Mouse (Mus musculus): ENCODE data around the gene Arhgef28. TPM values are rescaled to one million over a fixed set of nuclear protein-coding genes. Genes with fewer than 3 reads are reported as not detected.
A peak's percentile ranks its signal among the peaks of the same experiment; 100 is the strongest.

The Arhgef28 gene
- polyA plus RNA-seq, 1 experiment from 2014 or later, result 9.4 TPM

- WGBS, result 58% methylated on average over 2 of the region's 2 CpGs
- Histone ChIP-seq H3K9ac (ENCODE audit: low read depth, low read length) (no peak overlapping the region), H3K4me3 (ENCODE audit: low read depth, low read length) (no peak overlapping the region), H3K36me3 (ENCODE audit: control insufficient read depth, insufficient read depth, low read length) (no peaks in the 10 kb centered on the region), H3K9me3 (ENCODE audit: control insufficient read depth, low read length) (no peaks in the 10 kb centered on the region), H3K4me1 (ENCODE audit: control insufficient read depth, insufficient read depth, low read length) (peaks cover 14% of the 10 kb centered on the region), H3K4me2 (ENCODE audit: low read depth, low read length) (no peak overlapping the region), H3K27me3 (replicated peaks; ENCODE audit: control insufficient read depth, insufficient read depth, low read length) (no peaks in the 10 kb centered on the region), H3K27ac (replicated peaks; ENCODE audit: low read depth, low read length) (no peak overlapping the region)
- no peak for DNase-seq (ENCODE audit: low spot score)
- no peak for ATAC-seq (ENCODE audit: low read depth)
Observed at GRCm38 (mm10) chr13:97898590-97898989, 307.6 kb downstream of the Arhgef28 start.

GRCm38 (mm10) chr13:97893031-97893825 is 313.0 kb downstream of the Arhgef28 start:
- no peaks in the 10 kb centered on the region for H3K9me3 ChIP-seq (ENCODE audit: control insufficient read depth, low read length)
- no peaks in the 10 kb centered on the region for H3K27me3 ChIP-seq (replicated peaks; ENCODE audit: control insufficient read depth, insufficient read depth, low read length)
- WGBS, result 42% methylated on average over 10 of the region's 10 CpGs
- no peak overlapping the region for H3K4me2 ChIP-seq (ENCODE audit: low read depth, low read length)
- no peak overlapping the region for H3K4me3 ChIP-seq (ENCODE audit: low read depth, low read length)
- DNase-seq (ENCODE audit: low spot score), result no peak
- H3K27ac ChIP-seq (replicated peaks; ENCODE audit: low read depth, low read length), result no peak overlapping the region
- H3K4me1 ChIP-seq (ENCODE audit: control insufficient read depth, insufficient read depth, low read length), result 0 out of 2 replicates have a peak, but pooled peaks cover 4% of the 10 kb centered on the region
- no peaks in the 10 kb centered on the region for H3K36me3 ChIP-seq (ENCODE audit: control insufficient read depth, insufficient read depth, low read length)
- no peak overlapping the region for H3K9ac ChIP-seq (ENCODE audit: low read depth, low read length)
- ATAC-seq (ENCODE audit: low read depth), result peak; percentile 53; the same call in 1 of the 2 replicates

GRCm38 (mm10) chr13:97892089-97892884 is 314.0 kb downstream of the Arhgef28 start:
- no peak overlapping the region for H3K9ac ChIP-seq (ENCODE audit: low read depth, low read length)
- H3K9me3 ChIP-seq (ENCODE audit: control insufficient read depth, low read length), result no peaks in the 10 kb centered on the region
- 55% methylated on average over 15 of the region's 15 CpGs for WGBS
- no peaks in the 10 kb centered on the region for H3K27me3 ChIP-seq (replicated peaks; ENCODE audit: control insufficient read depth, insufficient read depth, low read length)
- H3K4me3 ChIP-seq (ENCODE audit: low read depth, low read length), result no peak overlapping the region
- H3K36me3 ChIP-seq (ENCODE audit: control insufficient read depth, insufficient read depth, low read length), result no peaks in the 10 kb centered on the region
- ATAC-seq (ENCODE audit: low read depth) (peak; percentile 67; the same call in 1 of the 2 replicates), DNase-seq (ENCODE audit: low spot score) (peak; percentile 67)
- peaks cover 9% of the 10 kb centered on the region; the same call in 1 of the 2 replicates for H3K4me1 ChIP-seq (ENCODE audit: control insufficient read depth, insufficient read depth, low read length)
- no peak overlapping the region for H3K27ac ChIP-seq (replicated peaks; ENCODE audit: low read depth, low read length)
- H3K4me2 ChIP-seq (ENCODE audit: low read depth, low read length), result no peak overlapping the region

GRCm38 (mm10) chr13:97888046-97888445 is 318.2 kb downstream of the Arhgef28 start:
- Histone ChIP-seq H3K27ac (replicated peaks; ENCODE audit: low read depth, low read length) (no peak overlapping the region), H3K4me3 (ENCODE audit: low read depth, low read length) (no peak overlapping the region), H3K4me1 (ENCODE audit: control insufficient read depth, insufficient read depth, low read length) (peaks cover 11% of the 10 kb centered on the region; the same call in 1 of the 2 replicates), H3K9me3 (ENCODE audit: control insufficient read depth, low read length) (no peaks in the 10 kb centered on the region), H3K4me2 (ENCODE audit: low read depth, low read length) (no peak overlapping the region), H3K36me3 (ENCODE audit: control insufficient read depth, insufficient read depth, low read length) (no peaks in the 10 kb centered on the region), H3K9ac (ENCODE audit: low read depth, low read length) (no peak overlapping the region), H3K27me3 (replicated peaks; ENCODE audit: control insufficient read depth, insufficient read depth, low read length) (no peaks in the 10 kb centered on the region)
- 35% methylated on average over 6 of the region's 6 CpGs for WGBS
- no peak for ATAC-seq (ENCODE audit: low read depth)
- DNase-seq (ENCODE audit: low spot score), result no peak

GRCm38 (mm10) chr13:97887558-97887957 is 318.7 kb downstream of the Arhgef28 start:
- no peak overlapping the region for H3K27ac ChIP-seq (replicated peaks; ENCODE audit: low read depth, low read length)
- 28% methylated on average over 7 of the region's 7 CpGs for WGBS
- no peaks in the 10 kb centered on the region for H3K9me3 ChIP-seq (ENCODE audit: control insufficient read depth, low read length)

GRCm38 (mm10) chr13:97883629-97884028 is 322.6 kb downstream of the Arhgef28 start:
- ATAC-seq (ENCODE audit: low read depth) (no peak), DNase-seq (ENCODE audit: low spot score) (no peak)
- no peak overlapping the region for H3K4me2 ChIP-seq (ENCODE audit: low read depth, low read length)
- 65% methylated on average over 10 of the region's 10 CpGs for WGBS
- H3K9me3 ChIP-seq (ENCODE audit: control insufficient read depth, low read length), result no peaks in the 10 kb centered on the region
- H3K36me3 ChIP-seq (ENCODE audit: control insufficient read depth, insufficient read depth, low read length), result no peaks in the 10 kb centered on the region
- no peaks in the 10 kb centered on the region for H3K27me3 ChIP-seq (replicated peaks; ENCODE audit: control insufficient read depth, insufficient read depth, low read length)
- H3K4me1 ChIP-seq (ENCODE audit: control insufficient read depth, insufficient read depth, low read length), result peaks cover 9% of the 10 kb centered on the region
- no peak overlapping the region for H3K4me3 ChIP-seq (ENCODE audit: low read depth, low read length)
- no peak overlapping the region for H3K27ac ChIP-seq (replicated peaks; ENCODE audit: low read depth, low read length)
- H3K9ac ChIP-seq (ENCODE audit: low read depth, low read length), result no peak overlapping the region

More at GRCm38 (mm10) chr13:97887558-97887957, 318.7 kb downstream of the Arhgef28 start:
- Histone ChIP-seq H3K4me2 (ENCODE audit: low read depth, low read length) (no peak overlapping the region), H3K4me1 (ENCODE audit: control insufficient read depth, insufficient read depth, low read length) (peaks cover 12% of the 10 kb centered on the region), H3K36me3 (ENCODE audit: control insufficient read depth, insufficient read depth, low read length) (no peaks in the 10 kb centered on the region), H3K4me3 (ENCODE audit: low read depth, low read length) (no peak overlapping the region), H3K27me3 (replicated peaks; ENCODE audit: control insufficient read depth, insufficient read depth, low read length) (no peaks in the 10 kb centered on the region), H3K9ac (ENCODE audit: low read depth, low read length) (no peak overlapping the region)
- no peak for ATAC-seq (ENCODE audit: low read depth)
- no peak for DNase-seq (ENCODE audit: low spot score)

- no peak overlapping the region for H3K4me3 ChIP-seq (ENCODE audit: low read depth, low read length)
- no peak overlapping the region for H3K27ac ChIP-seq (replicated peaks; ENCODE audit: low read depth, low read length)
- no peaks in the 10 kb centered on the region for H3K4me1 ChIP-seq (ENCODE audit: control insufficient read depth, insufficient read depth, low read length)
- H3K9ac ChIP-seq (ENCODE audit: low read depth, low read length), result no peak overlapping the region
- DNase-seq (ENCODE audit: low spot score) (peak; percentile 82), ATAC-seq (ENCODE audit: low read depth) (no peak)
- H3K36me3 ChIP-seq (ENCODE audit: control insufficient read depth, insufficient read depth, low read length), result no peaks in the 10 kb centered on the region
- 62% methylated on average over 4 of the region's 4 CpGs for WGBS
- no peaks in the 10 kb centered on the region for H3K9me3 ChIP-seq (ENCODE audit: control insufficient read depth, low read length)
- H3K4me2 ChIP-seq (ENCODE audit: low read depth, low read length), result no peak overlapping the region
- no peaks in the 10 kb centered on the region for H3K27me3 ChIP-seq (replicated peaks; ENCODE audit: control insufficient read depth, insufficient read depth, low read length)
Observed at GRCm38 (mm10) chr13:97876450-97876849, 329.8 kb downstream of the Arhgef28 start.

GRCm38 (mm10) chr13:97876031-97876430 is 330.2 kb downstream of the Arhgef28 start:
- Histone ChIP-seq H3K27ac (replicated peaks; ENCODE audit: low read depth, low read length) (no peak overlapping the region), H3K4me3 (ENCODE audit: low read depth, low read length) (no peak overlapping the region), H3K9ac (ENCODE audit: low read depth, low read length) (no peak overlapping the region), H3K4me2 (ENCODE audit: low read depth, low read length) (no peak overlapping the region), H3K36me3 (ENCODE audit: control insufficient read depth, insufficient read depth, low read length) (no peaks in the 10 kb centered on the region), H3K4me1 (ENCODE audit: control insufficient read depth, insufficient read depth, low read length) (no peaks in the 10 kb centered on the region), H3K27me3 (replicated peaks; ENCODE audit: control insufficient read depth, insufficient read depth, low read length) (no peaks in the 10 kb centered on the region), H3K9me3 (ENCODE audit: control insufficient read depth, low read length) (no peaks in the 10 kb centered on the region)
- ATAC-seq (ENCODE audit: low read depth) (no peak), DNase-seq (ENCODE audit: low spot score) (no peak)
- WGBS, result 69% methylated on average over 6 of the region's 6 CpGs

Data from embryonic facial prominence, embryonic 14.5 days (tissue).